Comparison of ENCODE assay signal across 19 mouse cellular contexts in the genomic region with DNA sequence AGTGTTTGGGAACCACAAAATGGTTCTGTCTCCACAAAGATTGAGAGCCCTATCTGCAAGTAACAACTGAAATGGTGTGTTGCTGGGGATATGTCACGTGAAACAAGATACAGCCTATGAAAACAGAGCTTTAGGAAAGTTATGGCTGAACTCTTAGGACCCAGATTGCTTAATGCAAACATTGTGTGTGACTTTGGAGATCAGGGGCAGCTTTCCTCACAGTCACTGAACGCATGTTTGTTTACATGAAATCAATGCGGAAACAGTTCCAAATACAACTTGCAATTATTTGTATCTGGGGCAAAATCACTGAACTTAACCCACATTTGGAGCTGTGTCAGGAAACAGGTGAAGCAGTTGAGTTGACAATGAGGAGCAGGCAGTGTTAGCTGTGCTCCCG.
"Had no signal": no experiment of that assay in that cellular context is flagged by ENCODE, and none has a peak within 500 bp of the region (broad histone marks: within the 10 kb centered on the region; RNA-seq: fewer than 3 reads in every experiment).

No protein-coding gene starts in this region.

- H3K4me2 ChIP-seq: midbrain, embryonic 12.5 days; neural tube, embryonic 13.5 days; neural tube, embryonic 15.5 days had no signal

- H3K4me1 ChIP-seq: midbrain, embryonic 12.5 days; neural tube, embryonic 13.5 days; neural tube, embryonic 15.5 days had no signal

- DNase-seq: lung, adult 2 months; lung, postnatal 10 days; lung, postnatal 4 days; midbrain, embryonic 14.5 days; retina, postnatal 1 day; right cerebral cortex, adult 18-20 months; right cerebral cortex, postnatal 25 days; right cerebral cortex, postnatal 4 days; spleen, adult 18-20 months; thymus, adult 18-20 months; thymus, postnatal 14 days; thymus, postnatal 36 days had no signal

- H3K27ac ChIP-seq: liver, embryonic 14.5 days; midbrain, embryonic 10.5 days; midbrain, embryonic 12.5 days; neural tube, embryonic 13.5 days; neural tube, embryonic 15.5 days had no signal

- H3K4me3 ChIP-seq: midbrain, embryonic 10.5 days; midbrain, embryonic 12.5 days; myocyte; neural tube, embryonic 13.5 days; neural tube, embryonic 15.5 days had no signal

- H3K9ac ChIP-seq: liver, embryonic 14.5 days; midbrain, embryonic 12.5 days; neural tube, embryonic 13.5 days; neural tube, embryonic 15.5 days had no signal

- ATAC-seq: midbrain, embryonic 16.5 days had no signal

- H3K9me3 ChIP-seq: midbrain, embryonic 10.5 days; midbrain, embryonic 12.5 days; neural tube, embryonic 13.5 days; neural tube, embryonic 15.5 days had no signal

- H3K27me3 ChIP-seq: midbrain, embryonic 12.5 days; neural tube, embryonic 13.5 days; neural tube, embryonic 15.5 days had no signal

- H3K36me3 ChIP-seq: midbrain, embryonic 10.5 days; midbrain, embryonic 12.5 days; neural tube, embryonic 13.5 days; neural tube, embryonic 15.5 days had no signal
